Mouse (Mus musculus) kidney, adult 9 months (tissue): ENCODE results near the gene Klf3.

Experiments
- DNase-seq: peaks from one replicate; pipeline ENCODE4 v3.0.0; 2022

The Klf3 gene

DNA sequence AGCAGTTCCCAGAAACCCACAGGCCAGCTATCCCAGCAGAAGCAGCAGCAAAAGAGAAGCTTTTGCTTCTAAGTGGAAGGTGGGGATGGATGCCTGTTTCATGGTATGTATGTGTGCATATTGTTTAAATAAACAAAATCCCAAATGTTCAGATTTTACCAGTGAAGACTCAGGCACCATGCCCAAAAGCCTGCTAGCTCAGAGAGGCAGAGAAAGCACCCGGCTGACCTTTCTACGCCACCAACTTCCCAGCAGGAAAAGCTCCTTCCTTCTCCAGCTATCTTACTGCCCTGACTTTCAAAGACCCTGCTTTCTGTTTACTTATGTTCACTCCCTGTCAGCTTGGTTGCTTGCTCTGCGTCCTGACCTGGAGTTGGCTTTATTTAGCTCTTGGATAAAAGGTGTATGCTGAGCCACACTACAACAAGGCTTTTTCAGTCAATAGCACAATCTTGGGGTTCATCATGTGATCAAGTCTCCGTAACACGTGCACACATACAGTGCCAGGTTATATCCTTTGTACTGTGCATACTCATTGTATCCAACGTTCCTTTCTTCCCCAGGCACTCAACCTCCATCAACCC is 35.9 kb downstream of the Klf3 start:
- DNase-seq, result no peak

DNA sequence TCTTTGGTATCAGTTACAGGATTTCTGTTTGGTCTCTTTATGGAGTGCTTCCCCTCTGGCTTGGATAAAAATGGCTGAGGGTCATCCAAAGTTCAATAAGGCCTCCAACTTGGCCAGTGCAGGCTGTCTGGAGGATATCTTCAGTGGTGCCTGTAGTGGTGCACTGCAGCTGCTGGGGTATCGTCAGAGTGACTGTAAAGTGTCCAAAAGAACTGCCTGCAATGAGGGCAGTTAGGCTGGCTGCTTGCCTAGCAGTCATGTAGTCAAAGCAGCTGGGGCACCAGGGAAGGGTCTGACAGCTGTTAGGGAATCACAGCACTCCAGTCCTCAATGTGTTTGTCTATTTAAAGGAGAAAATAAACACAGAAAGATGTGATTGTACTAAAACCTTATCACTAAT is 36.9 kb downstream of the Klf3 start:
- DNase-seq, result no peak

DNA sequence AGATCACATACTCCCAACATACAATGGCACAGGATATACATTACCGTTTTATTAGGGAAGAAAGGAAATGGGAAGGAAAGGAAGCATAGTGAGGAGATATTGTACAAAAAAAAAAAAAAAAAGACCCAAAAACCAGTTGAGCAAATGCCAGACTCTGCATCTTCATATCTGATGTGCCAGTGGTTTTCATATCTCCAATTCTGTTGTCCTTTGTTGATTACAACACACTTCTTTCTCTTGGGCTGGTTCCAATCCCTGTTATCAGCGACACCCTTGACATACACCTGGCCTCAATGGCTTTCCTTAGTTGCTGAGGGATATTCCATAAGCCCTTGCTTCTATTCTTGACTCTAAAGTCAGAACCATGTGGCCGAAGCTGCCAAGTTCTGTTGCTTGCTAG is 41.4 kb downstream of the Klf3 start:
- no peak for DNase-seq

DNA sequence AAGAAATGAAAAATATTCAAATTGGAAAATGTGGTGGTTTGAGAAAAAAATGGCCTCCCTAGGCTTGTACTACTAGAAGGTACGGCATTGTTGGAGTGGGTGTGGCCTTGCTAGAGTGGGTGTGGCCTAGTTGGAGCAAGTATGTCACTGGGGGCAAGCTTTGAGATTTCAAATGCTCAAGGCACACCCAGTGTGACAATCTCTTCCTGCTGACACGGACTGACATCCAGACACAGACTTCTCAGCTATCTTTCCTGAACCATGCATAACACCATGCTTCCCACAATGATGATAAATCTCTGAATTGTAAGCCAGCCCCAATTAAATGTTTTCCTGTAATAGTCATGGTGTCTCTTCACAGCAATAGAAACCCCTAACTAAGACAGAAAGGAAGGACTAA is 44.1 kb downstream of the Klf3 start:
- DNase-seq, result no peak

DNA sequence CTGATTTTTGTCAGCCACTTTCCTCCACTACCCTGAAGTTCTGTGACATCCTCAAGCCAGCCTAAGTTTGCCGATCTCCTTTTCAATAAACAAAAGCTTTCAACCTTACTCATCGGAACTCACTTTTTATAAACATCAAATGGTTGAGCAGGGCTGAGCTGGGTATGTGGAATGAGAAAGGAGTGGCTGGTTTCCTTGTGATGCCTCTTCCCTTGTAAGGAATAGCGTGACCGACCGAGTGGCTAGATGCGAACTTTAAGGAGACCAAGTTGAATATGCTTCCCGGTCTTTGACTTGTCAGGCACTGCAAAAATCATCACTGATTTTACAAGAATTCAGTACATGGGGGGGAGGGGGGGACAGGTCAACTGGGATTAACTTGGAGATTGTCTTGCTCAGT is 46.7 kb downstream of the Klf3 start:
- no peak for DNase-seq

DNA sequence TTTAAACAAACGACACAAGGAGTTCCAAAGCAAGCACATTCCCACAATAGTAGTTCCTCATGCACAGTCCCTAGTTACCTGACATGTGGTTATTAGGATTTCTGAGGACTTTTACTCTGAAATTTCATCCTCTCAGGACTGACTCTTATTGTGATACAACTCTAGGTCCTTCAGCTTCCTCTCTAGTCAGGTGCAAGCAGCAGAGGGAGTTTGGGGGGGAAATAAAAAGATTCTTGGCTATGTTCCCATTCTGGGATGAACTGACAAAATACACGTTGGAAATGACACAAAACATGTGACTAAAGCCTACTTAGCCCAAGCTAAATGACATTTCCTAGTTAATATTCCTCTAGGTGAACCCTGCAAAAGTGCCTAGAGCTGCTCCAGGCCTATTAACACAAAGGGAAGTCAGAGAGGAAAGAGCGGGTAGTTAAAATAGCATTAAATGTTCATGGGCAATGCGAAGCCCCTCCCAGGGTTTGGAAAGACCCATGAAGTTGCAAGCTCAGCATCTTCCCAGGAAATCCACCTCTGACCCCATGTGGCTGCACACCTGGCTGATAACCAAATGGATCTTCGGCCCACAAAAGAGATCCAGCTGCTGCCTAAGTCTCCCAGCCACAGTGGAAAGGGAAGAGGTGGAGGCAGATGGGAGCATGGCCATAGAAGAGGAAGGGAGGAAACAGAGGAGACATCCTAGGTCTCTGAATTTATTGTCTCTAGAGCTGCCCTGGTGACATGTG is 49.6 kb downstream of the Klf3 start:
- peak; percentile 94 for DNase-seq

DNA sequence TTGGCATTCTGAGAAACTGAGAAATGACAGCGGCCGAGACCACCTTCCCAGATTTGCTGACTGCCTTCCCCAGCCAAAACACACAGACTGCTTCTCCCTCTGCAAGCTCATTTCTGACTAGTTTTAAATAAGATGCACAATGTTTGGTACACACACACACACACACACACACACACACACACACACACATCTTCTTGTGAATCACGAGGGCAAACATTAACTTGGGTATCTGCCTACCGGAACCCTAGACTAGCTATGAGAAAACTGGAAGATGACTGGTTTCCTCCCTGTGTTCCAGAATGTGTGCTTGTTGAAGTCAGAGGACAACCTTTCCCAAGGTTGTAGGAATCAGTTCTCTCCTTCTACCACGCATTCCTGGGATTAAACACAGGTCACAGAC is 50.2 kb downstream of the Klf3 start:
- peak; percentile 55 for DNase-seq

DNA sequence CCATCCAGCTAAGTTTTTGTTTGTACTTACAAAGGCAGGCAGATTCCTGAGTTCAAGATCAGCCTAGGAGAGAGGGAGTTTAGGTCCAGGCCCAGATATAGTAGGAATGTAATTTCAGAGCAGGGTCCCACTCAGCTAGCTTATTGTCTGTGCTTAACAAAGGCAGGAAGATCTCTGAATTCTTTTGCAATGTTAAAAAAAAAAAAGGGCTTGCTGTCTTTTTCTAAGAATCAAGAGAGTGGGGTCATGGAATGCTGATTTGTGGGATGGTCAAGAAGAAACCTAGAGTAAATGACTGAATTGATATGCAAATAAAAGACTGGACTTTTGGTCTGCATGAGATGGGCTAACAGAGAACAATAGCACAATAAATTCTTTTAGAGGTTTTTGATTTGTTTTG is 52.0 kb downstream of the Klf3 start:
- DNase-seq, result no peak

DNA sequence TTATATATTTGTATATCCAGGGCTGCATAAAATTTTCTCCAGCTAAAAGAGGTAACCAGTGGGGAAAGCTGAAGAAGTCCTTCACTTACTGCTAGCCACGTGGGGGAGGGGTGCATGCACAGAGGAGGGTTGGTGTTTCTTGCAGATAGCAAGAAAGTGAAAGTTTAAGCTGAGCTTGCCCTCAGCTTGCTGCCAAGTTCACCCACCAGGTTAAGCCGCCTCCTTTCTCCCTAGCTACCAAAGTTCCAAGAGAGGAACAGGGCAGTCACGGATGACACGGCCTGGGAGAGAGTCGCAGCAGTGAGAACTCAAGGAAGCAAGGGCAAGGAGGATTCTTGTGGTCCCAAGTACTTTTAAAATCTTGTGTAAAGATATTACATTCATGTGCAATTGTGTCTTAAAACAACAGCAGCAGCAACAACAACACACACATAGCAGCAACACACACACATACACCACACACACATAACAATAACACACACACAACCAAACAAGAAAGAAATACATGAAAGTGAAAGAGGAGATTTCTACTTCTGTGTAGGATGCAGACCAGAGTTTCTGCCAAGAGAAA is 57.8 kb downstream of the Klf3 start:
- DNase-seq, result peak; percentile 88

DNA sequence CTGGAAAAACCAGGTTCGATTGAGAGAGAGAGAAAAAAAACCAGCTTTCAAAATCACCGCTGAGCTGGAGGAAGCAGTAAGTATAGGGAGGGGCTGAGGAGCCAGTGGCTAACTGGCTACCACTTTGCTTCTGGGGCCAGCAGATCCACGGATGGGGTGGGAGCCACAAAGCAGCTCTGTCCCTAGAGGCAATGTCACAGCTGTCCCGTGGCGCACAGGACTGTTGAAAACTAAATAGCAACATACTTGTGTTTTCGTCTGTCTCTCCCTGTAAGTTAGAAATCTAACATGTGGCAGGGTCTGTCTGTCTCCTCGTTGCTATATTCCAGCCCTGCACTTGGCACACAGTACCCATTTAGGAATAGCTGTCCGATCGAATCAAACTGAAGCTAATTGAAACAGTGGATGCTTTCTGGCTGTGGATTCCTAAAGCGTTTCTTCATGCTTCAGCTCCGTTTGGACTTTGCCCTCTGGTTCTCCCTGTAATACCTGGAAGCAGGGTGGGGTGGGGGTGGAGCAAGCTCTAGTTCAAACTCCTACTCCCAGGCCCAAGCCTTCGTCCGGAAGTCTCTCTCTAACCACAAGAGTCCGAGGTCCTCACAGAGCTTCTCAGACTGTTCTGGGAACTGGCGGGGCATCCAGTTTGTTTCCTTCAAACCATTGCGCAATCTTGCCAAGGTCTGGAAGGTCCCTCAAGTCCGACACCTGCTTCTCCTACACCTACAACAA is 58.4 kb downstream of the Klf3 start:
- peak; percentile 96 for DNase-seq

DNA sequence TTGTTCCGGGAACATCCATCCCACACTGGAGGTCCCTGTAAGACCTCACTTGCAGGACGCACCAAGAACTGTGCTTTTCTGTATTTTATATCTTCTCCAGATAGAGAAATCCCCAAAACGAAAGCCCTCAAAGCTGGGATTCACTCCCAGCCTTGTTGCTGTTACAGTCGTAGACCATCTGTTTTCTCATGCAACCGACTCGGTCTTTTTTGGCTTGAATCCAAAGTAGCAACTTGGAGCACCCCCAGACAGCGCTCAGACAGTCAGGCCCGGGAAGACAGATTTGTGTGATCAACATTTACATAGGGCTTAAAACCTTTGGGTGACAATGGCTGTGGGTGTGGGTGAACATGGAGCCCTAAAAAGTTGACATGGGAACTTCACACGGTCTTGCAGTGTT is 59.1 kb downstream of the Klf3 start:
- peak; percentile 49 for DNase-seq

DNA sequence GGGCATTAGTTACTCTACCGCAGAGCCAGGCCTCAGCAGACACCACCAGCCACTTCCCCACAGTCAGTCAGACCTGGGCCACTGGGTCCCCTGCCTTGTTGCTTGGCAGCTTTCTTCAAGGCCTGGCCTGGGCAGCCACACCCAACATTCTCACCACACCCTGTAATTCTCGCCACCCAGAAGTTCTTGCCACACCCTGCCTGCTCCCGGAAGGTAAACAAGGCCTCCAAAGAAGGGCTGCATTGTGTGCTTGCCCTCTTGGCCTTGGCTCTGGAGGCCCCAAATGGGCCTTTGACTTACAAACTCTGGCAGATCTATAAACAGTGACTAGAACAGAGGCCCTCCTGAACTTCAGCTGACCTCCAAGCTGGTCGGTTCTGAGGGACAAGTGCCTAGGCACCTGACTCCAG is 61.5 kb downstream of the Klf3 start:
- DNase-seq, result peak; percentile 54

DNA sequence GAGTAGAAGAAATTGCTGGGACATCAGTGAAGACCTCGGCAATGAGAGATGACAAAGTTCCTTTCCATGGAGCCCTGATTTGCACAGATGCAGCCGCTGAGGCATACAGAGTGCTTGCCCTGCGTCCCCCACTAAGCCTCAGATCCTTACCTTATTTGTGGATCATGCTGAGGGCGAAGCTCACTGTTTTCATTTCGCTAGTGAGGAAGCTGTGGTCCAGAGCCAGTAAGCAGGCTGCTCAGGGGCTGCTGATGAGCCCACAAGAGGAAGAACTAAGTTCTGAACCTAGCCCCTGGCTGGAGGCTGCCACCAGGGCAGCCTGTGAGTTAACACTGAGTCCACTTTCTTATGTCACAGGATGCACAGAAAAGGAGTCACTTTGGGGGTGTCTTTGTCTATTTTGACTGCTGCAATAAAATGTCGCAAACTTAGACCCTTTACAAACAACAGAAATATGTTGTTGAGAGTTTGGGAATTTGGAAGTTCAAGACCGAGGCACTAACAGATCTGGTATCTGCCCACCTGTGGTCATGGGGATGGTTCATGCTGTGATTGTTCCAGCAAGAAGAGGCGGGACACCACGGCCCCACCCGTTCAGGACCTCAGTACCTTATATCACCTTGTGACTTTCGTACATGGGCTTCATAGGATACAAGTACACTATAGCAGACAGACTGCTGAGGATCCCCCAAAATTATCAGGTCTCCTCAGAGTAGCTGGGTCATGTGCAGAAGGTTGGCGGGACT is 62.2 kb downstream of the Klf3 start:
- no peak for DNase-seq

DNA sequence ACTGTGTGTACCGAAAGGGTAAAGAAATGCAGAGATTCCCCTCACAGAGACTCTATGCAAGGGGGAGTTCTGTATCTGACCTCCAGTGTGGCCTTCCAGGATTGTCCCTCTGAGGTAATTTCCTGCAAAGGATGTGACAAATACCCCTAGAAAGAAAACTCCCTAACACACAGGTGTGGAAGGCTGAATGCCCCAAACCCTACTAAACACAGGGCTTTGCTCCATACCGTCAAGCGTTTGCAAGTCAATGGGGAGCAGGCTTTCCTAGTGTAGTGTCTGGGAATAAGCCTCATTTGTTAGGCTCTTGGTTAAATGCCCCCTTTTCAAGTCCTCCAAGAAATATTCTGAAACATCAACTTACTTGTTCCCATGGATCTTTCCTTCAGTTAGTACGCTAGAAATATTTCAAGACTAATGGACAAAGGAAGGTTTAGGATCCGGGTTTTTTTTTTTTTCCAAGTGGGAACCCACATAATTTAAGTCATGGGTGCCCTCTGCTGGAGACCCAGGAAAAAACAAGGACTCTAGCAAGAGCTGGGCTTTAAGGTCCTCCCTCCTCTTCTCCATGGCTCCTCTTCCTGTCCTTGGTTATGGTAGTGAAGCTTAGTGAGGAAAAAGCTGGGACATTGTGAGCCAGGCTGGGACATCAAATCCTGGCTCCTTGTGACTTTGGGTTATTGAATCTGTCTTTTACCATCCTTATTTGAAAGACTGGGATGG is 63.3 kb downstream of the Klf3 start:
- peak; percentile 91 for DNase-seq

DNA sequence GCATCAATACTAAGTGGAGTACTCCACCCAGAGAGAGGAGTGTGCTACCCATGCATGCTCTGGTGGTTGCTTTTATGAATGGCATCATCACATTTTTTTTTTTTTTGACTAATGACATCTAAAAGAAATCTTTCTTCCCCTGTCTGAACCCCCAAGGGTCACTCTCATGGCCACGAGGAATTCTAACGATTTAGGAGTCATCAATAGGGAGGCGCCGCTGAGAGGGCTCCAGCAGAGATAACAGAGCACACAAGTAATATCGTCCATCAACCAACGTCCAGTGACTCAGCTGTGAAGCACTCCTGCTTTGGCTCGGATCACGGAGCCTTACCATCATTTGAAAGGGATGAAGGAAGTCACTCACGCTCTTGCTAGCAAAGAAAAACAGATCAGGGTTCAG is 63.9 kb downstream of the Klf3 start:
- no peak for DNase-seq

DNA sequence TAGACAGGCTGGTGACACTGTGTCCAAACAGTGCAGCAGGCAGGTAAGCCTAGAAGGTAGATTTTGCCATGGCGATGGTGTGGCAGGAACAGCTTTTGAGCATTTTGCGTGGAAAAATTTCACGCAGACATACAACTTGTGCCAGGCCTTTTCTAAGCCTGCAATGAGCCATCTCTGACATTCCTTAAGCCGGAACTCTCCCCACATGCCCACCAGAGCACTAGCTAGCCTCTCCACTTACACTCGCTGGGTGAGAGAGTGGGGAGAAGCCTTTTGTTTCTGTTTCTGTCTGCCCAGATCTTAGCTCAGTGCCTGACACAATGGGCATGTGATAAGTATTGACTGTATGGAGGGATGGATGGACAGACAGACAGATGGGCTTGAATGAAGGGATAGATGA is 64.4 kb downstream of the Klf3 start:
- DNase-seq, result no peak

DNA sequence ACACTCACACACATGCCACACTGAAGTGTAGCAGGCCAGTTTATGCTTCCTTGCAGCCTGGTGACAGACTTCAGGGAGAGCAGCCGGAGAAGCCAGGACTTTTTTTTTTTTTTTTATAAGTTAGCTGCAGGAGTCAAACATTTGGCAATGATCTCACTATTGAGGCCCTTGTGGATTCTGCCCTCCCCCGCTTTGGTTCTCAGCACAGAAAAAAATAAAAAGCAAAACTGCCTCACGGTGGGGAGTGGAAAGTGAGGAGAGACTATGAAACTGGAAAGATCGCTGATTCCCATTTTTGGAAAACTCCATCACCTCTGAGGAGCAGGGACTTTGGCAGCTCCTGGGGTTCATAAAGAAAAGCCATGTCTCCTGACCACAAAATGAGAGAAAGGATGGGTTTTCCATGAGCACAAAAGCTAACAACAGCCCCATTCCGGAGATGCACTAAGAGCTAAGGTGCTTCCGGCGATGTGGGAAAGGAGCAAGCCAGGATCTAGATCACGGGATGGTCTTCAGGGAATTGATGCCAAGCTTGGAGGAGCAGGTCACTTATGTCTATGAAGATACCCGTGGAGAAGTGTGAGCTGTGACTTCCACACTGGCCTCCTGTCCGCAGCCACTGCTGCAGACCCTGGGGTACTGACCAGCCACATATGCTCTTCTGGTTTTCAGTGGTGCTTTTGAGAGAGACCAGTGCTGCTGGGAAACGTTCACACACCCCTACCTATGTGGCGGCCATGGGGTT is 73.1 kb downstream of the Klf3 start:
- no peak for DNase-seq

DNA sequence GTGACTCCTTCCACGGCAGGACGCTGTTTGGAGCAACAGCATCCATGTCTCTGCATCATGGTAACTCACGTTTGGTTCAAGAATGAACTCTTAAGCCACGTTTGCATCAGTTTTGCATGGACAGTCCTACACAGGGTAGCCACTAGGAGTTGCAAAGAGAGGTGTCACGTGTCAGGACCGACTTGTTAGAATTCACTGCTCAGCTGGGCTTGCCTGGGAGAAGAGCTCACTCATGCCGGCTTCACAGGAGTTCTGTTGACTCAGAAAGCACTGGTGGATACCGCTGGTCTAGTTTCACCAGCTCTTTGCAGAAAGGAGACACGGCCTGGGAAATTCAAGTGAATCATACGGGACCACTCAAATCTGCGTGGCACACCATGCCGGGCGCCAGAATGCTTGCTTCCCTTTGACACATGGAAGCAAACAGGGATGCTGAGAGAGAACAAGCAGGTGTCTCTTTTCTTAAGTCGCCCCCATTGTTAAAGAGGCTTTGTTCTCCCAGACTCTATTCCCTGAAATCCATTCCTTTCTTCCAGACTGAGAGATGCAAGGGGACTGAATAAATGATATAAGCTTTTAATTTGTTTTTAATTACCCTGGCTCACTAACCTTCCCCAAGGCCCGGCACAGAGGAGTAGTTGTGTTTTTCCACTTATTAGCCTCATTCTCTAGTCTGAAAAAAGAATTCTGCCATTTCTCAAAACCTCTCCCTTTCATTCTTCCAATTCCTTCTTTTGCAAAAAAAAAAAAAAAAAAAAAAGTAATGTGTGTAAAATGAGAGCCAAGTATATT is 74.2 kb downstream of the Klf3 start:
- DNase-seq, result no peak

DNA sequence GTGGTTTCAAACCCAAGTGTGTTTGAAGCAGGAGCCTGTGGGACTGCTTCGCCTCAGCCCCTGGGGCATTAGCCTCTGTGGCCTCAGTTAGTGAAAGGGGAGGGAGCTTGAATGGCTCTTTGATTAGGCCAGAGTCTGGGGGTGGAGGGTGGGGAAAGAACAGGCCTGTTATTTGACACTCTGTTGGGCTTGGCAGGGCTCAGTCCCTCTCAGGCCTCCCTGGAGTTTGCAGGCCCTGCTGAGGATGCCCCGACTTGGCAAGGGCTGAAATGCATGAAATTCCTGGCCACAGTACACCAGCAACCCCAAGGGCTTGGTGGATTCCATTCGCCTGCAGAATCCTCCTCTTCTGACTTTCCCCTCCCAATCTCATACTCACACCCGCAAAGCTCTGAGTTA is 74.8 kb downstream of the Klf3 start:
- peak; percentile 57 for DNase-seq

DNA sequence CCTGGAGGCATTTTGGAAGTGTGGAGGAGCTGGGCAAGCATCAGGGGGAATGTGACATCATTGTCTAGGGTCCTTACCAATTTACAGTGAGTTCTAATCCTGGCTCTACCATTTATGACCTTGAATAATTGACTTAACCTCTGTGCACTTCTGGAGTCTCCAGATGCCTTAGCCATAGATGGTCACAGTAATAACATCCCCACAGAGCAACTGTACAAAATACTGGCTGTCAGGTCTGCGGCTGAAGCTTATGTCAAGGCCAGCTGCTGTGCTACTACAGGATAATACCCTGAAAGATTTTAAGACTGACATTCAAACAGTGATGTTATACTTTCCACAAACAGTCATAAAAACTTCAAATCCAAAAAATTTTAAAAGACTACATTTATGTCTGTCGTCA is 75.3 kb downstream of the Klf3 start:
- no peak for DNase-seq

DNA sequence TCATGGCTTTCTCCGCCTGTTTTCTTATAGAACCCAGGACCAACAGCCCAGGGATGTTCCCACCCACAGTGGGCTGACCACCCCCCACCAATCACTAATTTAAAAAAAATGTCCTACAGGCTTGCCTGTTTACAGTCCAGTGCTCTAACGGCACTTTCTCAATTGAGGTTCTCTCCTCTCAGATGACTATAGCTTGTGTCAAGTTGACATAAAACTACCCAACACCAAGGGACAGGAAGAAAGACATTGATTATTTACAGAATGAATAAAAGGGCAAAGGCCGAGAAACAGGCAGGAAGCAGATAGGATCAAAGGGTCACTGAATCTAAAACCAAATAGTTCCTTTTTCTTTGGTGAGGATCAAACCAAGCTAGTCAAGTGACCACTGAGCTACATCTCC is 76.1 kb downstream of the Klf3 start:
- no peak for DNase-seq
